Mouse (Mus musculus): ENCODE measurements around the gene Zfhx2.
"Not testable (repeated sequence)": the region's sequence is repeated elsewhere in the genome, so short reads cannot be mapped to it uniquely, and the experiment has no call there.

DNA sequence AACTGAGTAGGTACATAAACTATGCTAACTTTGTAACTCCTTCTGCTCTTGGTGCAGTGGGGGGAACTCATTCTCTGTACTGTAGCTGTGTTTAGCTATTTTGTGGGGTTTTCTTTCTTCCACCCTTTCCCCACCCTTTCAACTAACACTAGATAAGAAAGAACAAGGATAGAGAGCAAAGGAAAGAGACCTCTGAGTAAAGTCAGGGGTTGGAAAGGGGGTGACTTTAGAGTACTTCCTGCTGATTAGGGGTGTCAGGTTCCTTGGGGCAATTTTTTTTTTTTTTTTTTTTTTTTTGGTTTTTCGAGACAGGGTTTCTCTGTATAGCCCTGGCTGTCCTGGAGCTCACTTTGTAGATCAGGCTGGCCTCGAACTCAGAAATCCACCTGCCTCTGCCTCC lies 48.4 kb downstream of the Zfhx2 start:
- not testable (repeated sequence) for TF ChIP-seq GATA1 (IDR thresholded peaks at IDR 0.05; ENCODE audit: borderline replicate concordance, low read length); FLI1 (IDR thresholded peaks at IDR 0.05; ENCODE audit: low read length)

Measured in megakaryocyte, embryonic 14.5 days (primary cell).